Mouse (Mus musculus) lung, adult 2 months (tissue): ENCODE results near the gene Wdr31.
A peak's percentile ranks its signal among the peaks of the same experiment; 100 is the strongest.

Source experiments
- CTCF ChIP-seq: fragments of 200-500 bp; IDR thresholded peaks from 2 replicates; pipeline ENCODE4 v1.5.1; 2011; ENCODE audit warnings: mild to moderate bottlenecking, low read length, control low read depth; ENCODE audit not compliant: insufficient read depth
- POLR2A ChIP-seq: fragments of 200-500 bp; IDR thresholded peaks from 2 replicates; pipeline ENCODE4 v1.6.1; 2011; ENCODE audit warnings: low read depth, mild to moderate bottlenecking, control low read depth, low read length, borderline replicate concordance; ENCODE audit errors: extremely low read depth

- TF ChIP-seq POLR2A (no peak; the same call in 1 of the 2 replicates), CTCF (peak; percentile 51)
Observed at GRCm38 (mm10) chr4:62407730-62408582, 62.7 kb downstream of the Wdr31 start.
